Mouse (Mus musculus) limb, embryonic 15.5 days (tissue): ENCODE measurements around the gene Dlk1. TPM values are rescaled to one million over a fixed set of nuclear protein-coding genes. Genes with fewer than 3 reads are reported as not detected.

Experiments
- ATAC-seq: fragments of 200-750 bp; cut with Nextera tagmentation; 2 replicates; pipeline ENCODE4 v1.8.0; 2017; ENCODE audit warnings: low read depth, moderate TSS enrichment; ENCODE audit not compliant: insufficient number of reproducible peaks, low FRiP score, low TSS enrichment
- H3K27ac ChIP-seq: fragments of 300-500 bp; sonication (generic); 2 replicates; pipeline ENCODE4 v1.5.1; 2015; ENCODE audit warnings: moderate library complexity, mild to moderate bottlenecking, inconsistent platforms
- H3K27me3 ChIP-seq: fragments of 300-500 bp; sonication (generic); 2 replicates; pipeline ENCODE4 v1.6.1; 2015; ENCODE audit warnings: inconsistent platforms
- H3K36me3 ChIP-seq: fragments of 300-500 bp; sonication (generic); 2 replicates; pipeline ENCODE4 v1.6.1; 2015; ENCODE audit warnings: inconsistent platforms
- H3K4me1 ChIP-seq: fragments of 300-500 bp; sonication (generic); 2 replicates; pipeline ENCODE4 v1.6.1; 2015; ENCODE audit warnings: inconsistent platforms
- H3K4me2 ChIP-seq: fragments of 300-500 bp; sonication (generic); 2 replicates; pipeline ENCODE4 v1.6.1; 2015; ENCODE audit warnings: mild to moderate bottlenecking, inconsistent platforms
- H3K4me3 ChIP-seq: fragments of 300-500 bp; sonication (generic); 2 replicates; pipeline ENCODE4 v1.5.1; 2015; ENCODE audit warnings: mild to moderate bottlenecking, inconsistent platforms
- H3K9ac ChIP-seq: fragments of 300-500 bp; sonication (generic); 2 replicates; pipeline ENCODE4 v1.6.1; 2015; ENCODE audit warnings: inconsistent platforms
- H3K9me3 ChIP-seq: fragments of 300-500 bp; sonication (generic); 2 replicates; pipeline ENCODE4 v1.6.1; 2016; ENCODE audit warnings: inconsistent platforms
- WGBS: fragments of 180-500 bp; shearing (Covaris S2); methylation state at CpG from one replicate; pipeline ENCODE4 v1.1.7; 2015; 5-methylcytosine and 5-hydroxymethylcytosine counted together
- polyA plus RNA-seq: library from polyadenylated mRNA; unstranded; fragments of >200 nt; fragmentation: Nextera tagmentation; extraction: Ambion mirVana; gene quantifications from 2 replicates; pipeline ENCODE4 v1.2.1, GENCODE M21; 2015

The Dlk1 gene
- polyA plus RNA-seq, 1 experiment from 2014 or later: 599 TPM

DNA sequence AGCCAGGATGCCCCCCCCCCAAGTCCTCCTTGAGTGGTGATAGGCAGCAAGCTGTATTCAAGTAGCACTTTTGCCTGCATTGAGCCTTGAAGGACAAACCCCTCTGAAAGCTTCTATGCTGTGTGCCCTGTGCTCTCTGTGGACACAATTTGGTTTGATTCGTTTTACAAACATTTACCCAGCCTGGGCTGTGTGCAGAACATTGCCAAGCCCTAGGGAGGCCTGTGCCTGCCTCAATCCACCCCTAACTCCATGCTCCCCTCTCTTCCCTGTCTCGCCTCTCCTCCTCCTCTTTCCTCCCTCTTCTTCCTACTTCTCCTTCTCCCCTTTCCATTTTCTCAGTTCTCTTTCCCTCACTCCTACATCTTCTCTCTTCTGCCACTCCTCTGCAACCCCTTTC is 29.5 kb upstream of the Dlk1 start:
- H3K27ac ChIP-seq: no peak overlapping the region

DNA sequence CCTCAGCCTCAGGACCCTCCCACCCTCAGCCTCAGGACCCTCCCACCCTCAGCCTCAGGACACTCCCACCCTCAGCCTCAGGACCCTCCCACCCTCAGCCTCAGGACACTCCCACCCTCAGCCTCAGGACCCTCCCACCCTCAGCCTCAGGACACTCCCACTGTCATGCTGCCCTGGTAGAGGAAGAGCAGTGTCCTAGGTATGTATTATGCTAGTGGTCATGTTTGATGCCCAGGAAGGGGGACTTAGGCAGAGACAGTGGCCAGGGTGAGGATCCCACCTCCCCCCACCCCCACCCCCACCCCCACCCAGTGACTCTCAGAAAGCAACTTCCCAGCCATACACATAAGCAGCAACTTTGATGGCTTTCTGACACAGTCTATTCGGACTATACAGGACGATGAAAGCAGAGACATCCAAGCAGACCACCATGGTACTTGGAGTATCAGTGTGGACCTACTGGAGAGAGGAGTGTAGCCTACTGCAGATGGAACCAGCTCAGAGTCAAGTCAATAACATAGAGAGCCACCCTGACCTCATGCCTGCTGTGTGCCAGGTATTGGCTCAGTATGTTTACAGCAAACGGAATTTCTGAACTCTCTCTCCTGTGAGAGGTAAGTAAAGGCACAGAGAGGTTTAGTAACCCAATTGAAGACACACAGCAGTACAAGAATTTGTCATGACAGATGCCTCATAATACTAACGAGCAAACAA is 28.8 kb upstream of the Dlk1 start:
- no peak overlapping the region for H3K4me3 ChIP-seq
- 68% methylated on average over 4 of the region's 4 CpGs for WGBS
- no peak for ATAC-seq
- H3K4me2 ChIP-seq: no peak overlapping the region
- H3K27ac ChIP-seq: no peak overlapping the region
- H3K4me1 ChIP-seq: peaks cover 37% of the 10 kb centered on the region
- no peaks in the 10 kb centered on the region for H3K36me3 ChIP-seq
- H3K9ac ChIP-seq: no peak overlapping the region
- no peaks in the 10 kb centered on the region for H3K27me3 ChIP-seq
- no peaks in the 10 kb centered on the region for H3K9me3 ChIP-seq

More for the DNA sequence above, 29.5 kb upstream of the Dlk1 start:
- no peaks in the 10 kb centered on the region for H3K9me3 ChIP-seq
- peaks cover 44% of the 10 kb centered on the region for H3K4me1 ChIP-seq
- no peak overlapping the region for H3K4me3 ChIP-seq
- H3K36me3 ChIP-seq: no peaks in the 10 kb centered on the region
- ATAC-seq: no peak
- H3K27me3 ChIP-seq: no peaks in the 10 kb centered on the region
- no peak overlapping the region for H3K4me2 ChIP-seq
- no peak overlapping the region for H3K9ac ChIP-seq
- 49% methylated on average over 2 of the region's 2 CpGs for WGBS

DNA sequence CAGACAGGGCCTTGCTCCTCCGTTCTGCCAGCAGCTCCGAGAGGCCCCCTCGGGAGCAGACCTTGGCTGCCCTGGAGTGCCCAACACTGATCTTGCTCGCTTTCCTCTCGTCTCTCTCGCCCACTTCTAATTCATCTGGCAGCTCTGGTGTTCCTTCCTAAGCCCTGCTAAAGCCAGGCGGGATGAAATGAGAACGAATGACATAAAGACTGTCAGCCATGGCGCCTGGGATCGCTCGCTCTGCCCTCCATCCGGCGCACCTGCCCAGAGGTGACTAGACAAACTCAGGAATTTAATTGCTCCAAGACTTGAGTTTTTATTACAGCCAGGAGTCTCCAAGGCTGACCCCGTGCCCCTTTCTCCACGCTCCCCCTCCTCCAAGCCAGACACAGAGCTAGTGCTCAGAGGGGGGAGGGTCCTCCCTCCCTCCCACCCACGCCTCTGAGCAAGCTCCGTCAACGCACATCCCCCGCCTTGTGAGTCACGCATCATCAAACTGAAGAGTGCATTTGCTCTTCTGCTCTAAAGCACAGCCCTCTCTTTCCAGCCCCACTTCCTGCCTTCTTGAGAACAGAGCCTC is 27.8 kb upstream of the Dlk1 start:
- ATAC-seq: no peak
- no peaks in the 10 kb centered on the region for H3K27me3 ChIP-seq
- peak overlapping the region; percentile 22; the same call in 1 of the 2 replicates for H3K4me2 ChIP-seq
- no peaks in the 10 kb centered on the region for H3K36me3 ChIP-seq
- WGBS: 7% methylated on average over 20 of the region's 20 CpGs
- no peak overlapping the region for H3K4me3 ChIP-seq
- H3K9ac ChIP-seq: no peak overlapping the region
- H3K9me3 ChIP-seq: no peaks in the 10 kb centered on the region
- H3K4me1 ChIP-seq: peaks cover 31% of the 10 kb centered on the region
- H3K27ac ChIP-seq: peak overlapping the region; percentile 63; the same call in 1 of the 2 replicates

DNA sequence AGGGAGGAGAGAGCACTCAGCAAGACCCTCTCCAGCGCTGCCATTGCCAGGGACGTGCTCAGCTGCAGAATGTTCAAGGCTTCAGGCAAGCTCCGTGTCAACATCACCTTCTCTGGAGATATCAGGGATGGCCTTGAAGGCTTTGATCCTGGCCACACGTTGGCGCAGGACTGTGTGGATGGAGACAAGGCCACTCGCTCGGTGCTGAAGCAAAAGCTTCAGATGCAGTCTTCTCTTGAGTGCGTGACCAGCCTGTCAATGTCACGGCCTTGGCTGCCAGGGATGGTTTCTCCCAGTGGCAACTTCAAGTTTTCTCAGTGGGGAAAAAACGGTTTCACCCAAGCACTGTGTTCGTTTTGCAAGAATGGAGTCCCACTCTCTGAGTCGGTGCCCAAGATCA is 26.6 kb upstream of the Dlk1 start:
- Histone ChIP-seq H3K4me1 (peaks cover 24% of the 10 kb centered on the region), H3K4me3 (no peak overlapping the region), H3K27me3 (no peaks in the 10 kb centered on the region), H3K27ac (0 out of 2 replicates have a peak overlapping the region, but pooled peaks have one; percentile 17), H3K36me3 (no peaks in the 10 kb centered on the region), H3K4me2 (no peak overlapping the region), H3K9me3 (no peaks in the 10 kb centered on the region), H3K9ac (no peak overlapping the region)
- 86% methylated on average over 12 of the region's 12 CpGs for WGBS
- no peak for ATAC-seq

DNA sequence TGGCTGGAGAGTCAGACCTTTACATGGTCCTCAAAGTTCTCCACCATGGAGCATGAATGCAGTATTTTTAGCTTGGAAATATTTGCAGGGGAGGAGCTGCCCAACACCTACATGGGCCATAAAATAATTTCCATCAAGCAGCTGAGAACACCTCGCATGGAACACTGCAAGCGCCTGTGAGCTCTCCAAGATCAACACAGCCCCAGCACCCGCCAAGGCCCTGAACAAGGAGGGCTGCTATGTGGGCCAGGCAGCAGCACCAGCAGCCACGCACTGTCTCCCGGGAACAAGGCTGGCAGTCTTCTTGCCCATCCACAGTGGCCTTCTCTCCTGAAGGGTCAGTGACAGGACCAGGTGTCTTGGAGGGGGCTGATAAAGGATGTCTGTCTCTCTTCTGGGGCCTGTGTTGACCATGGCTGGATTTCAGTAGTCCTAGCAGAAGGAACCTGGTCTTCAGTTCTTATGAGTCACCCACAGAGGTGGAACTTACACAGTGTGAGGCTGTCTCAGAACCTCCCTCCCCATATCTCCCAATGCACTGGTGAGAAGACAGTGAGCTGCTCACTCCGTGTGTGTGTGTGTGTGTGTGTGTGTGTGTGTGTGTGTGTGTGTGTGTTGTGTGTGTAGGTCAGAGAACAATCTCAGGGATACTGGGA is 20.0 kb upstream of the Dlk1 start:
- 50% methylated on average over 6 of the region's 6 CpGs for WGBS

DNA sequence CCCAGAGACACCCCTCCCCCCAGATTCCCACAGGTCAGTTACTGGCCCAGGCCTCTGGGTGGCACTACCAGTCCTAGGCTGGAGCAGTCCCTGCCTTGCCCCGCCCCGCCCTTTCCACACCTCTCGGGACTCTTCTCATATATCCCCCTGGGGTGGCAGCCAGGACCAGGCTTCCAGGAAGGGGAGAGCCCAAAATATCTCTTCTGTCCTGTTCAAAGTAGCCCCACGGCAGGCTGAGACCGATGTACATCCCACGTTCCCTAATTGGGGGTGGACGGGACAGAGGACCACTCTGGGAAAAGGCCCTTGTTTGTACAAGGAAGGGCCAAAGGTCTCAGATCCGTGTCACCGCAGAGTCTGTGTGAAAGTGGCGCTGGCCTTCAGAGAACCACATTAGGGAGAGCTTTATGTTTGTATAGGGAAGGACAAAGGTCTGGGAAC is 16.2 kb upstream of the Dlk1 start:
- Histone ChIP-seq H3K9ac (no peak overlapping the region), H3K27ac (peak overlapping the region; percentile 87), H3K4me2 (peak overlapping the region; percentile 42; the same call in 1 of the 2 replicates), H3K9me3 (no peaks in the 10 kb centered on the region), H3K27me3 (no peaks in the 10 kb centered on the region; the same call in 1 of the 2 replicates), H3K4me3 (no peak overlapping the region), H3K4me1 (peaks cover 64% of the 10 kb centered on the region), H3K36me3 (no peaks in the 10 kb centered on the region)
- WGBS: 17% methylated on average over 10 of the region's 10 CpGs
- ATAC-seq: no peak

More for the DNA sequence above, 20.0 kb upstream of the Dlk1 start:
- no peaks in the 10 kb centered on the region for H3K36me3 ChIP-seq
- H3K9me3 ChIP-seq: no peaks in the 10 kb centered on the region
- H3K4me1 ChIP-seq: peaks cover 32% of the 10 kb centered on the region
- no peaks in the 10 kb centered on the region for H3K27me3 ChIP-seq
- no peak overlapping the region for H3K9ac ChIP-seq
- peak overlapping the region; percentile 87 for H3K27ac ChIP-seq
- ATAC-seq: peak; percentile 86
- no peak overlapping the region for H3K4me3 ChIP-seq
- no peak overlapping the region for H3K4me2 ChIP-seq

DNA sequence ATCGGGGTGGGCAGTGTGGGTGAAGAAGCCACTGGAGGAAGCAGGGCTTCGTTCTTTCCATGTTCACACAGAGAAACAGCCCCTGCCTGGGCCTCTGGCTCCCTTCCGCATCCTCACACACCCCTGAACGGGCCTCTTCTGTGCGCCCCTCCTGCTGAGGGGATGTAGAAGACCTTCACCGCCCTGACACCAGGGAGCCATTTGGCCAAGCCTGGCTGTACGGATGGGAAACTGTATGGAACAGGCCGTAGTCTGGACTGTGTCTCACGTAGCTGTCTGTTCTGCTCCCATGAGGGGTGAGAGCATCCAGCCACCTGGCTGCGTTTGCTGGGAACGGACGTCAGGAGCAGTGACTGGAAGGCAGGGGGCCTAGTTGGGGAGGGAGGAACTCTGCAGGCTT is 15.8 kb upstream of the Dlk1 start:
- peak overlapping the region; percentile 87 for H3K27ac ChIP-seq
- H3K4me1 ChIP-seq: peaks cover 69% of the 10 kb centered on the region
- H3K9ac ChIP-seq: no peak overlapping the region
- peak; percentile 64 for ATAC-seq
- H3K4me2 ChIP-seq: peak overlapping the region; percentile 42; the same call in 1 of the 2 replicates
- H3K9me3 ChIP-seq: no peaks in the 10 kb centered on the region
- whole genome bisulfite sequencing: 21% methylated on average over 12 of the region's 12 CpGs
- no peaks in the 10 kb centered on the region; the same call in 1 of the 2 replicates for H3K27me3 ChIP-seq
- no peaks in the 10 kb centered on the region for H3K36me3 ChIP-seq
- H3K4me3 ChIP-seq: no peak overlapping the region

DNA sequence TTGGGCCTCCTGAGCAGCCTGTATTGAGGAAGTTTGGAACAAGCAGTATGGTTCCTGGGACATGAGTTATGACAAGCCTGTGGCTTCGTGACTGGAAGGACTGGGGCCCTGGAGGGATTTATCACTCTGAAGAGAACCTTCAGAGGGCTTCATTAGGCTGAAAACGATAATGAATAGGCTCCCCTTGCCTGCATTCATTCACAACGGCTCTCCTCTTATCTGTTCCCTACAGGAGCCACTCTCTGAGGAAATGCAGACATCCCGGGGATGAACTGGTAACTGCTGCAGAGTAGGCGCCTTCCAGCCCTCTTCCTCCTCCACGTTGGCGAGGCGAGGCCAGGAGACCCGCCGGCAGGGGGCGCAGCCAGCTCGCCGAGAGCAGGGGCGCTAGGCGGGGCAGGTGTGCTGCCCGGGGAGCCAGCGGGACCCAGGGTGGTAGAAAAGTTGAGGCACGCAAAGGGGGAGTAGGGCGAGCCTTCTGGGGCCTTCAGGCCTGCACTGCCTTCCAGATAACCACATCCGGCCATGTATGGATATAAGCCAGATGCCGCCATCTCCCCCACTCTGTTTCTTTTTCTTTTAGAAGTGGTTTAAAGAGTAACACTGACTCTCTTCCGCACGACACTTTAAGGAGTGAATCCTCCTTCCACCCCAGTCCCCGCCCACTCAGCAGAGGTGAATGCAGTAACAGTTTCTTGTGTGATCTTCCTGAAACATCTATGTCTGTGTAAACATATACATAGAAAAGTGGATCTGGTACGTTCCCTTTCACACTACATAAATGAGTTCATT is 14.9 kb upstream of the Dlk1 start:
- H3K4me2 ChIP-seq: peak overlapping the region; percentile 42
- no peaks in the 10 kb centered on the region; the same call in 1 of the 2 replicates for H3K27me3 ChIP-seq
- H3K4me1 ChIP-seq: peaks cover 75% of the 10 kb centered on the region
- peak overlapping the region; percentile 17 for H3K4me3 ChIP-seq
- no peak overlapping the region for H3K9ac ChIP-seq
- H3K27ac ChIP-seq: peak overlapping the region; percentile 87
- H3K36me3 ChIP-seq: no peaks in the 10 kb centered on the region
- no peak for ATAC-seq
- WGBS: 5% methylated on average over 25 of the region's 25 CpGs
- no peaks in the 10 kb centered on the region for H3K9me3 ChIP-seq

DNA sequence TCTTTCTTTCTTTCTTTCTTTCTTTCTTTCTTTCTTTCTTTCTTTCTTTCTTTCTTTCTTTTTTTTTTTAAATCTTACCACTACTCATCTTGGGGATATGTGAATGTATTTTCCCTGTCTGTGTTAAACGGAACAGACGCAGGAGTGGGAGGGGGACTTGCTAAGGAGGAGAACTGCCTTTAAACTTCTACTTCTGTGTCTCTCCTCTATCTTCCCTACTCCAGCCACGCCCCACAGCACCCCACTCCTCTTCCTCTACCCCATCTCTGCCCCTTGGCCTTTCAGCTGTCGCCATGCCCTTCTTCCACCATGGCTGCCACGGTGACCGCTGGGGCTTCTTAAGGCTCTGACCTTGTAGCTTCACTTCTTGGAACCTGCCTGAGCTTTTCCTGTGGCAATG is 14.2 kb upstream of the Dlk1 start:
- ATAC-seq: no peak
- H3K27ac ChIP-seq: peak overlapping the region; percentile 43
- no peak overlapping the region for H3K9ac ChIP-seq
- no peaks in the 10 kb centered on the region for H3K36me3 ChIP-seq
- peaks cover 82% of the 10 kb centered on the region for H3K4me1 ChIP-seq
- no peaks in the 10 kb centered on the region for H3K9me3 ChIP-seq
- H3K27me3 ChIP-seq: no peaks in the 10 kb centered on the region; the same call in 1 of the 2 replicates
- WGBS: 71% methylated on average over 6 of the region's 6 CpGs
- H3K4me2 ChIP-seq: no peak overlapping the region
- no peak overlapping the region for H3K4me3 ChIP-seq

DNA sequence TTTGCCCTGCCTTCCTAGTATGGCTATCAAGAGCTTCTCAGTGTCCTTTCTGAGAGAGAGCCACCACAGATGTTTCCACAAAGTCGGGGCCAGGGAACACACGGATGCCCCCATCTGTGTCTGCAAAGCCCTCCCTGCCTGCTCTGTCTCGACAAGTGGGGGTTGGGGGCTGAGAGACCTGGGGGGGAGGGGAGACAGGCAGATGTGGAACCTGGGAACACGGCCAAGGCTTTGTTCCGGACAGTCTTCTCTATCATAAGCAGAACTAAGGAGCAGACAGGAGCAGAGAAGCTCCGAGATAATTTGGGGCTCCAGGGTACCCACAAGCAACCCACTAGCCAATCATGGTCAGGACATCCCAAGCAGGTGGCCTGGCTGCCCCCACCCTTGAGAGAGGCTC is 12.6 kb upstream of the Dlk1 start:
- H3K4me3 ChIP-seq: no peak overlapping the region
- no peaks in the 10 kb centered on the region for H3K36me3 ChIP-seq
- H3K4me2 ChIP-seq: no peak overlapping the region
- H3K9me3 ChIP-seq: no peaks in the 10 kb centered on the region
- 40% methylated on average over 6 of the region's 6 CpGs for WGBS
- peaks cover 3% of the 10 kb centered on the region; the same call in 1 of the 2 replicates for H3K27me3 ChIP-seq
- H3K27ac ChIP-seq: no peak overlapping the region; the same call in 1 of the 2 replicates
- H3K9ac ChIP-seq: no peak overlapping the region
- peaks cover 80% of the 10 kb centered on the region for H3K4me1 ChIP-seq
- ATAC-seq: no peak

DNA sequence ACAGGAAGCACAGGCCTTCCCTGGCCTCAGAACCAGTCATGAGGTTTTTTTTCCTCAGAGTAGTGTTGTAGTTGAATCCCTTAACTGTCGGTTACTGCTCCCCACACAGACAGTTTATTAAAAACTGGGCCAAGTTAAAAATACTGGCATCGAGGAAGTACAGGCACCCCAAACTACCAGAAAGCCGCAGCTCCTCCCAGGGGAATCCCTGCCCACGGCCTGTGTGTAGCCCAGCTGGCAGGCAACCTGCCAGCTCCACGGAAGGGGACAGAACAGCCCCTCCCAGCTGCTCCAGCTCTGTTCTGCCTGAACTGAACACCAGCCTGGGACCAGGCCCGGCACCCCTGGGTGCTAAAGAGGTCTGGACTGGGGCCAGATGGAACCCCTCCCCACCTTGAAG is 11.3 kb upstream of the Dlk1 start:
- no peaks in the 10 kb centered on the region for H3K9me3 ChIP-seq
- peaks cover 85% of the 10 kb centered on the region for H3K4me1 ChIP-seq
- no peak for ATAC-seq
- peak overlapping the region; percentile 39 for H3K27ac ChIP-seq
- H3K9ac ChIP-seq: no peak overlapping the region
- no peak overlapping the region for H3K4me3 ChIP-seq
- whole genome bisulfite sequencing: 20% methylated on average over 6 of the region's 6 CpGs
- no peaks in the 10 kb centered on the region for H3K36me3 ChIP-seq
- H3K27me3 ChIP-seq: peaks cover 3% of the 10 kb centered on the region; the same call in 1 of the 2 replicates
- no peak overlapping the region for H3K4me2 ChIP-seq
